Mouse (Mus musculus) olfactory bulb, adult 2 months (tissue): ENCODE measurements around the gene Rcsd1.

Source experiments
- CTCF ChIP-seq: fragments of 200-500 bp; IDR thresholded peaks from 2 replicates; pipeline ENCODE4 v1.5.1; 2012; ENCODE audit warnings: low read depth, mild to moderate bottlenecking, low read length, moderate library complexity; ENCODE audit not compliant: insufficient read depth
- POLR2A ChIP-seq: fragments of 200-500 bp; IDR thresholded peaks from 2 replicates; pipeline ENCODE4 v1.6.1; 2012; ENCODE audit warnings: mild to moderate bottlenecking, low read depth, low read length, moderate library complexity; ENCODE audit not compliant: insufficient read depth

- TF ChIP-seq POLR2A (no peak), CTCF (no peak)
Observed at GRCm38 (mm10) chr1:165726986-165727385, 17.4 kb upstream of the Rcsd1 start.
